Mouse (Mus musculus) neural tube, embryonic 12.5 days (tissue): ENCODE measurements around the gene Tbc1d10c. TPM values are rescaled to one million over a fixed set of nuclear protein-coding genes. Genes with fewer than 3 reads are reported as not detected.

Source experiments
- ATAC-seq: fragments of 200-750 bp; cut with Nextera tagmentation; 2 replicates; pipeline ENCODE4 v1.8.0; 2017; ENCODE audit warnings: low read depth, mild to moderate bottlenecking, moderate TSS enrichment, moderate library complexity; ENCODE audit not compliant: low FRiP score
- H3K27ac ChIP-seq: fragments of 300-500 bp; sonication (generic); 2 replicates; pipeline ENCODE4 v1.5.1; 2016
- H3K27me3 ChIP-seq: fragments of 300-500 bp; sonication (generic); replicated peaks from 2 replicates; pipeline ENCODE4 v1.6.1; 2016; ENCODE audit warnings: mild to moderate bottlenecking
- H3K36me3 ChIP-seq: fragments of 300-500 bp; sonication (generic); 2 replicates; pipeline ENCODE4 v1.6.1; 2016; ENCODE audit warnings: mild to moderate bottlenecking
- H3K4me1 ChIP-seq: fragments of 300-500 bp; sonication (generic); 2 replicates; pipeline ENCODE4 v1.6.1; 2016
- H3K4me2 ChIP-seq: fragments of 300-500 bp; sonication (generic); replicated peaks from 2 replicates; pipeline ENCODE4 v1.6.1; 2016; ENCODE audit warnings: mild to moderate bottlenecking
- H3K4me3 ChIP-seq: fragments of 300-500 bp; sonication (generic); 2 replicates; pipeline ENCODE4 v1.5.1; 2016
- H3K9ac ChIP-seq: fragments of 300-500 bp; sonication (generic); 2 replicates; pipeline ENCODE4 v1.6.1; 2016; ENCODE audit warnings: mild to moderate bottlenecking
- H3K9me3 ChIP-seq: fragments of 300-500 bp; sonication (generic); 2 replicates; pipeline ENCODE4 v1.6.1; 2016; ENCODE audit warnings: mild to moderate bottlenecking
- WGBS: fragments of 180-500 bp; shearing (Covaris S2); methylation state at CpG from one replicate; pipeline ENCODE4 v1.1.7; 2016; 5-methylcytosine and 5-hydroxymethylcytosine counted together
- polyA plus RNA-seq: library from polyadenylated mRNA; unstranded; fragments of >200 nt; fragmentation: Nextera tagmentation; extraction: Ambion mirVana; gene quantifications from 2 replicates; pipeline ENCODE4 v1.2.1, GENCODE M21; 2016

The Tbc1d10c gene
- polyA plus RNA-seq, 1 experiment from 2014 or later, result 1.1 TPM

DNA sequence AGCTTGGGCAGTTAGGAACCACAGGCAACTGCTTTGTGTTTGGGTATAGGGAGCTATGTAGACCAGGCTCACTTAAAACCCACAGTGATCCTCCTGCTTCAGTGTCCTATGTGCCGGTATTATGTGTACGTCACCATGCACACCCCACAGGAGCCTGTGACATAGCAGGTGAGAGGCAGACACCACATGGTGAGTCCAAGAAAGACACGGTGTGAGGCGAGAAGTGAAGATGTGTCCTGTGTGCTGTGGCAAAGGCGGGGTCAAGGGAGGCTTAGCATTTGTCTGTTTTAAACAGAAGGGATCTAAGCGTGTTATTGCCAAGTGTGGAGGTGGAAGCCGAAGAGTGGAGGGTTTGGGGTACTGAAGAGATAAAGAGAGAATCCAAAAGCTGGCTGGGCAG is 35.7 kb upstream of the Tbc1d10c start:
- no peak for ATAC-seq
- Histone ChIP-seq H3K9ac (0 out of 2 replicates have a peak overlapping the region, but pooled peaks have one; percentile 8), H3K36me3 (no peaks in the 10 kb centered on the region), H3K27me3 (peaks cover 9% of the 10 kb centered on the region), H3K27ac (no peak overlapping the region), H3K4me3 (no peak overlapping the region), H3K4me1 (0 out of 2 replicates have a peak, but pooled peaks cover 6% of the 10 kb centered on the region), H3K4me2 (no peak overlapping the region), H3K9me3 (no peaks in the 10 kb centered on the region)
- 87% methylated on average over 7 of the region's 7 CpGs for WGBS

DNA sequence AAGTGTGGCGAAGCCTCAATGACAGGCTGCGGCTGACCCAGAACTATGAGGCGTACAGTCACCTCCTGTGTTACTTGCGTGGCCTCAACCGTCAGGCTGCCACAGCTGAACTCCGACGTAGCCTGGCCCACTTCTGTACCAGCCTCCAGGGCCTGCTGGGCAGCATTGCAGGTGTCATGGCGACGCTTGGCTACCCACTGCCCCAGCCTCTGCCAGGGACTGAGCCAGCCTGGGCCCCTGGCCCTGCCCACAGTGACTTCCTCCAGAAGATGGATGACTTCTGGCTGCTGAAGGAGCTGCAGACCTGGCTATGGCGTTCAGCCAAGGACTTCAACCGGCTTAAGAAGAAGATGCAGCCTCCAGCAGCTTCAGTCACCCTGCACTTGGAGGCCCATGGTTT is 31.1 kb upstream of the Tbc1d10c start:
- Histone ChIP-seq H3K9me3 (no peaks in the 10 kb centered on the region), H3K9ac (no peak overlapping the region), H3K4me3 (no peak overlapping the region), H3K4me1 (0 out of 2 replicates have a peak, but pooled peaks cover 7% of the 10 kb centered on the region), H3K27me3 (peaks cover 24% of the 10 kb centered on the region), H3K27ac (no peak overlapping the region), H3K36me3 (no peaks in the 10 kb centered on the region), H3K4me2 (no peak overlapping the region)
- ATAC-seq, result no peak
- 81% methylated on average over 11 of the region's 11 CpGs for WGBS

- H3K4me1 ChIP-seq, result peaks cover 12% of the 10 kb centered on the region; the same call in 1 of the 2 replicates
- WGBS, result 56% methylated on average over 14 of the region's 14 CpGs
- no peak for ATAC-seq
- no peak overlapping the region for H3K4me2 ChIP-seq
- no peak overlapping the region for H3K4me3 ChIP-seq
- H3K36me3 ChIP-seq, result no peaks in the 10 kb centered on the region
- H3K9me3 ChIP-seq, result no peaks in the 10 kb centered on the region
- peaks cover 34% of the 10 kb centered on the region for H3K27me3 ChIP-seq
- no peak overlapping the region for H3K9ac ChIP-seq
- no peak overlapping the region for H3K27ac ChIP-seq
Observed at GRCm38 (mm10) chr19:4220957-4221743, 30.1 kb upstream of the Tbc1d10c start.

DNA sequence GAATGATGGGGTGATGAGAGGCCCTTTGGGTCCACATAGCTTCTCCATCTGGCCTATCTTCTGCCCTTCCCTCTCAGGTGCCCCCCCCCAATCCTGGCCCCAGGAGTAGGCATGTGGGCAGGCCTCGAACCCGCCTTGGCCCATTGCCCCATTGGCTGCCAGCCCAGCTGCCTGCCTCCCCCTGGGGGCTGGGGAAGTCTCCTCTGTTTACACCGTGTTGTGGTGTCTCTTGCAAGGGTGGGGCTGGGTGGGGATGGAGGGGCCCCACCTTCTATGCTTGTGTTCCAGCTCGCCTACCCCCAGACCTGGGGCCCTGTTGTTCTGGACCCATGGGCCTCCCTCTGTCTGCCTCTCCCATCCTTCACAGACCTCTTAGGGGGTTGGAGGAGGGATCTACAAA is 29.3 kb upstream of the Tbc1d10c start:
- no peak for ATAC-seq
- 74% methylated on average over 4 of the region's 4 CpGs for WGBS
- Histone ChIP-seq H3K4me3 (no peak overlapping the region), H3K4me1 (peaks cover 17% of the 10 kb centered on the region), H3K9ac (no peak overlapping the region), H3K4me2 (no peak overlapping the region), H3K27ac (no peak overlapping the region), H3K36me3 (no peaks in the 10 kb centered on the region), H3K27me3 (peaks cover 39% of the 10 kb centered on the region), H3K9me3 (no peaks in the 10 kb centered on the region)

GRCm38 (mm10) chr19:4219943-4220342 is 28.9 kb upstream of the Tbc1d10c start:
- Histone ChIP-seq H3K4me1 (peaks cover 22% of the 10 kb centered on the region), H3K4me3 (no peak overlapping the region), H3K36me3 (no peaks in the 10 kb centered on the region), H3K4me2 (no peak overlapping the region), H3K27me3 (peaks cover 44% of the 10 kb centered on the region), H3K27ac (no peak overlapping the region), H3K9me3 (no peaks in the 10 kb centered on the region), H3K9ac (no peak overlapping the region)
- 84% methylated on average over 6 of the region's 6 CpGs for WGBS
- ATAC-seq, result no peak

DNA sequence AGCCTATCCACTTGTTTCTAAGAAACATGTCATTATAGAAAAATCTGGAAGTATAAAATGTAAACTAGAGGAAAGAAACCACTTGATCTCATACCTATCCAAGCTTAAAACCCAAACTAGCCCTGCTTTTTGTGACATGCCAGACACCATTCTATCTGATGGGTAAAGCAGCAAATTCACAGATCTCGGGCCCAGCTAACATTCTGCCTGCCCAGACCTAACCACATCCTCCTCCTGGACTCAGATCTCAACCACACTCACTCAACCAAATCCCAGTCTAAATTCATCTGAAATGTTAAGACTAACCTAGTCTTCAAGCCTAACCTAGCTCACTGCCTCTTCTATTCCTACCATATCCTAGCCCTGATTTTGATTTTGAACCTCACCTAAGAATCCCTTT is 27.7 kb upstream of the Tbc1d10c start:
- H3K27ac ChIP-seq, result no peak overlapping the region
- no peak overlapping the region for H3K4me2 ChIP-seq
- H3K9ac ChIP-seq, result no peak overlapping the region
- H3K36me3 ChIP-seq, result no peaks in the 10 kb centered on the region
- H3K4me3 ChIP-seq, result no peak overlapping the region
- 83% methylated on average over 1 of the region's 1 CpGs for WGBS
- ATAC-seq, result no peak
- H3K27me3 ChIP-seq, result peaks cover 56% of the 10 kb centered on the region
- peaks cover 34% of the 10 kb centered on the region for H3K4me1 ChIP-seq
- H3K9me3 ChIP-seq, result no peaks in the 10 kb centered on the region

DNA sequence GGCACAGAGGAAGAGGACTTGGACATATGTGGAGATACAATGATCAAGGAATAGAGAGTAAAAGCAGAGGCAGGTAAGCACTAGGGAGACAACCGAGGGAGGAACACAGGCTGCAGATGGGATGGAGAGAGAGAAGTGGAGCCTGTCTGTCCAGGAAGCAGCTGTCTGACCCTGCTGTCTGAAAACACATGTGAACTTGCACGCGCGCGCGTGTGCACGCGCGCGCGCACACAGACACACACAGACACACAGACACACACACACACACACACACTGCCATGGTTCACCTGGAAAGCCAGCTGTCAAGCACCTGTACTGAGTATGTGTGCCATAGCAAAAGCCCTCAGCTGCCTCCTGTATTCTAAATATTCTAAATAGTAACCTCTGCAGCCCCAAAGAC is 27.2 kb upstream of the Tbc1d10c start:
- no peaks in the 10 kb centered on the region for H3K9me3 ChIP-seq
- WGBS, result 83% methylated on average over 11 of the region's 11 CpGs
- H3K27me3 ChIP-seq, result peaks cover 60% of the 10 kb centered on the region
- H3K27ac ChIP-seq, result no peak overlapping the region
- H3K4me3 ChIP-seq, result no peak overlapping the region
- H3K4me2 ChIP-seq, result no peak overlapping the region
- ATAC-seq, result no peak
- no peak overlapping the region for H3K9ac ChIP-seq
- H3K4me1 ChIP-seq, result peaks cover 38% of the 10 kb centered on the region
- no peaks in the 10 kb centered on the region for H3K36me3 ChIP-seq

DNA sequence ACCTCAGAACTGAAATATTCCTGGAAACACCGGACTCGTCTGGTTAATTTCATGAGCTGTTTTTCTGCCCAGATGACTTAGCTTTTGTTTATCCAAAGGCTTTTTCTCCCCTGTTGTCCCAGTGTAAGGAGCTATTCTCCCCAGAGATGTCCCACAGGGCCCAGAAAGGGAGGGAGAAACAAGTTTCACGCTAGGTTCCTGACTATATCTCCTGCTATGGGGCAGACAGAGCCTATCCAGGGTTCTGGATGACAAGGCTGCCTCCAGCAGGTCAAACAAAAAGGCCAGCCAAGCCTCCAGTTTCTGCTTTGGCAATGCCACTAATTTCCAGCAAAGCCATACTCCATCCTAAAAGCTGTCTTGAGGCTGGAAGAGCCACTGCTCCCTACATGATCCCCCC is 26.8 kb upstream of the Tbc1d10c start:
- H3K9me3 ChIP-seq, result no peaks in the 10 kb centered on the region
- no peak for ATAC-seq
- no peak overlapping the region for H3K9ac ChIP-seq
- WGBS, result 61% methylated on average over 3 of the region's 3 CpGs
- no peak overlapping the region for H3K4me2 ChIP-seq
- no peak overlapping the region for H3K4me3 ChIP-seq
- no peak overlapping the region for H3K27ac ChIP-seq
- peaks cover 65% of the 10 kb centered on the region for H3K27me3 ChIP-seq
- H3K4me1 ChIP-seq, result peaks cover 38% of the 10 kb centered on the region
- H3K36me3 ChIP-seq, result no peaks in the 10 kb centered on the region

DNA sequence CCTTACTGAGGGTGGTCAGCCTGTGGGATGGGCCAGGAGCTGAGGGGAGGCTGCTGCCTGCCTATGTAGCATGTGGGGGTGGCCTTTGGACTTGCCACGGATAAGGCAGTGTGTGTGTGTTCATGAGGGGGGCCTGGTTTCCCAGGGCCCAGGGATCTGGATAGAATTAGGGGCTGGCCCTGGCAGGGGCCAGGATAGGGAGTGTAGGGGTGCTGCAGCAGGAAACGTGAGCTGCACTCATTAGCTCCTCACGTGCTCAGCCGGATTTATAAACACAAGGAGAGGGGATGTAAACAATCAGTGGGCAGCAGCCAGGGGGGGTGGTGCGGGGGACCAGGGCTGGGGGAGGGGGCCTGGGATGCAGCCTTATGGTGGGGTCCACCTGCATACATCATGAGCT is 26.1 kb upstream of the Tbc1d10c start:
- H3K36me3 ChIP-seq, result no peaks in the 10 kb centered on the region
- peaks cover 35% of the 10 kb centered on the region for H3K4me1 ChIP-seq
- no peak overlapping the region for H3K9ac ChIP-seq
- H3K9me3 ChIP-seq, result no peaks in the 10 kb centered on the region
- H3K4me3 ChIP-seq, result peak overlapping the region; percentile 2; the same call in 1 of the 2 replicates
- H3K27ac ChIP-seq, result no peak overlapping the region
- WGBS, result 13% methylated on average over 5 of the region's 5 CpGs
- no peak for ATAC-seq
- peaks cover 71% of the 10 kb centered on the region for H3K27me3 ChIP-seq
- H3K4me2 ChIP-seq, result 0 out of 2 replicates have a peak overlapping the region, but pooled peaks have one; percentile 12

DNA sequence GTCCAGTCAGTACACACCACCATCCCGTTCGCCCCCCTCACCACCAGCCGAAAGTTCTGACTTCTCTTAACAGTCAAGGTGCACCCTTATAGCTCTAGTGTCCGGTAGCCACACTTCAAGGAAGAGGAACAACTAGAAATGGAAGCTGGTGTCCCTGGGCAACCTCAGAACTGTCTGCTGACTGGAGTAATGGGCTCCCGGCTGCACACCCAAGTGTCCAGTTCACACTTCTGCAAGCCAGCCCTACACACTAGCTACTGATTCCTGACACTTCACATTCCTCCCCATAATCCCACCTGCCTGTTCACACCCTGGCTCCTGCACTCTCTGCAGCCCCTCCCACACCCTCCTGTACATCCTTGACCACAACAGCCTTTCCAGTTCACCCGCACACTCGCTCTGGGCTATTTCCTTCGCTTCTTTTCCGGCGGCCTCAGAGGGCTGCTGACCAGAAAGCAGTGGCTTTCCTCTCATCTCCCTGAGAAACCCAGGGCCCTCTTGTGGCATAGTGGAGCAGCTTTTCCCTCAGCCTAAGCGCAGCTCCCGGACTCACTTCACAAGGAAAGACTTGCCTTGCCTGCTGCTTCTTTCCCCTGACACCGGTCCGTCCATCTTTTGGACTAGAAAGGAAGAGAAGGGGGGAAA is 25.1 kb upstream of the Tbc1d10c start:
- Histone ChIP-seq H3K4me3 (peak overlapping the region; percentile 3; the same call in 1 of the 2 replicates), H3K4me1 (peaks cover 31% of the 10 kb centered on the region), H3K27ac (no peak overlapping the region), H3K36me3 (no peaks in the 10 kb centered on the region), H3K27me3 (peaks cover 79% of the 10 kb centered on the region), H3K9ac (no peak overlapping the region), H3K4me2 (peak overlapping the region; percentile 35), H3K9me3 (no peaks in the 10 kb centered on the region)
- ATAC-seq, result no peak
- 21% methylated on average over 14 of the region's 14 CpGs for WGBS

DNA sequence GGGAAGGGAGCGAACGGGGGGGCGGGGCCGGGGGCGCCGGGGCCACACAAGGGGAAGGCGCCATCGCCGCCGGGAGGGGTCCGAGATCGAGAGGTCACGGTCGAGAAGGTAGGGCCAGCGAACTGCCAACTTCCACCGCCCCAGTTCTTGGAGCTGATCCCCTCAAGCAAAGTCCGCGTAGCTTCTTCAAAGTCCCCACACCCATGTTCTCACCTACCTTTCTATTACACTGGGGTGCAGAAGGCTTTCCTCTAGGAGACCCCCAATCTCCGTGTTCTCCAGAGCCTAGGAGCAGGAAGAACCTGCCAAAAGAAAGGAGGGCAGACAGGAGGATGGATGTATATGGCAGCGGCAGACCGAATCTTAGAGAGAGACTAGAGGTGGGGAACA is 24.4 kb upstream of the Tbc1d10c start:
- peak overlapping the region; percentile 56 for H3K4me3 ChIP-seq
- no peak for ATAC-seq
- H3K27me3 ChIP-seq, result peaks cover 77% of the 10 kb centered on the region
- no peak overlapping the region for H3K27ac ChIP-seq
- 2% methylated on average over 15 of the region's 21 CpGs for WGBS
- no peaks in the 10 kb centered on the region for H3K36me3 ChIP-seq
- H3K4me2 ChIP-seq, result peak overlapping the region; percentile 98
- no peaks in the 10 kb centered on the region for H3K9me3 ChIP-seq
- peak overlapping the region; percentile 68 for H3K9ac ChIP-seq
- peaks cover 31% of the 10 kb centered on the region for H3K4me1 ChIP-seq

DNA sequence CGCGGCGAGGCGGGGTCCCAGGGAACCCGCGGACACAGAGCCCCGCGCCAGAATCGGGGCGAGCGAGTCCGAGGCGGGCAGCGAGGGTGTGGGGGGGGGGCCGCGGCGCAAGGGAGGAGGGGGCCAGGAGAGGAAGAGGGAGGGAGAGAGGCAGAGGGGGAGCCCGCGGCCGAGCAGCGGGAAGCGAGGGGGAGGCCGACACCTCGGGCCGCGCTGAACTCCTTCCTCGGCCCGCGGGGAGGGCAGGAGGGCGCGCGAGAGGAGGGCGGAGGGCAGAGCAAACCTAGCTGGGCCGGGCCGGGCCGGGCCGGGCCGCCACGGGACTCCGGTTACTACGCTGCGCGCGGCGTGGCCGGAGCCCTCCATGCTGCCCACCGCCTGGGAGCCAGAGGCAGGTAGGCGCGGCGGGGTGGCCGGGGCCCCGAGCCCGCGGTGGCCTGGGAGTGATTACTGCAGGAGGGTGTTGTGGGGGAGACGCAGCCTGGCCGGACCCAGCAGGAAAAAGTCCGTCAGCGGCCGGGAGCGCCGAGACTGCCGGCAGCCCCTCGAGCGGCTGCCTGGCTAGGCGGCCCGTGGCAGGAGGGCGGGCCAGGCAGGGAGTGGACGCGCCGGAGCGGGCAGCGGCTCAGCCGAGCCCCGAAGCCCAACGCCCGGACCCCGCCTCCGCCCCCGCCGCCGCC is 23.8 kb upstream of the Tbc1d10c start:
- Histone ChIP-seq H3K4me1 (peaks cover 31% of the 10 kb centered on the region), H3K4me3 (peak overlapping the region; percentile 56), H3K4me2 (peak overlapping the region; percentile 98), H3K27ac (no peak overlapping the region), H3K27me3 (peaks cover 74% of the 10 kb centered on the region), H3K9me3 (no peaks in the 10 kb centered on the region), H3K36me3 (no peaks in the 10 kb centered on the region), H3K9ac (peak overlapping the region; percentile 68)
- 1% methylated on average over 64 of the region's 81 CpGs for WGBS
- ATAC-seq, result peak; percentile 45; the same call in 1 of the 2 replicates
